Mouse (Mus musculus): ENCODE data around the gene Rpl13. TPM values are rescaled to one million over a fixed set of nuclear protein-coding genes. Genes with fewer than 3 reads are reported as not detected.
"Not testable (repeated sequence)": the region's sequence is repeated elsewhere in the genome, so short reads cannot be mapped to it uniquely, and the experiment has no call there.

Rpl13 gene
- polyA plus RNA-seq, 1 experiment from 2014 or later = 1,722 TPM

GRCm38 (mm10) chr8:123100288-123100687, 1.9 kb upstream of the Rpl13 start:
- no peak for TF ChIP-seq CTCF (IDR thresholded peaks at IDR 0.05; ENCODE audit: low read depth)
- DNase-seq (no peak), ATAC-seq (ENCODE audit: insufficient read depth) (no peak)
- peak overlapping the region; percentile 36; the same call in 1 of the 2 replicates for H3K27ac ChIP-seq (ENCODE audit: low read depth)
- no peak overlapping the region for H3K4me3 ChIP-seq (ENCODE audit: low read depth, low read length)
- no peak overlapping the region for H3K9ac ChIP-seq
- no peaks in the 10 kb centered on the region for H3K27me3 ChIP-seq (ENCODE audit: insufficient read depth, low read length)
- no peaks in the 10 kb centered on the region for H3K4me1 ChIP-seq (ENCODE audit: insufficient read depth)
- H3K36me3 ChIP-seq (ENCODE audit: insufficient read depth) = peaks cover 49% of the 10 kb centered on the region
- 57% methylated on average over 8 of the region's 8 CpGs for WGBS
- H3K4me2 ChIP-seq = no peak overlapping the region
- no peaks in the 10 kb centered on the region for H3K9me3 ChIP-seq (ENCODE audit: low read depth, low read length)

DNA sequence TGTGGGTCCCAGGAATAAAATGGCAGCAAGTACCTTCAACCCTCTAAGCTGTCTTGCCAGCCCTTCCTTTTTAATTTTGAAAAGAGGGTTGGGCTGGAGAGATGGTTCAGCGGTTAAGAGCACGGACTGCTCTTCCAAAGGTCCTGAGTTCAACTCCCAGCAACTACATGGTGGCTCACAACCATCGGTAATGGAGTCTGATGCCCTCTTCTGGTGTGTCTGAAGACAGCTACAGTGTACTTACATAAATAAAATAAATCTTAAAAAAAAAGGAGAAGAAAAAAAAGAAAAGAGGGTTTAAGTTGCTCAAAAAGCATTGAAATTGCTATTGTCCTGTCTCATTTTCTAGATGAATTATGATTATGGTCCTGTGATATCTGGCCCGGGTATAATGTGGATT, 906 bp upstream of the Rpl13 start:
- H3K9me3 ChIP-seq (ENCODE audit: low read depth, low read length) = no peaks in the 10 kb centered on the region
- no peaks in the 10 kb centered on the region for H3K27me3 ChIP-seq (ENCODE audit: insufficient read depth, low read length)
- peaks cover 50% of the 10 kb centered on the region for H3K36me3 ChIP-seq (ENCODE audit: insufficient read depth)
- ATAC-seq (ENCODE audit: insufficient read depth) = no peak
- DNase-seq = no peak
- 71% methylated on average over 4 of the region's 4 CpGs for WGBS
- no peaks in the 10 kb centered on the region for H3K4me1 ChIP-seq (ENCODE audit: insufficient read depth)
- H3K4me3 ChIP-seq (ENCODE audit: low read depth, low read length) = peak overlapping the region; percentile 88; the same call in 1 of the 2 replicates
- peak overlapping the region; percentile 98 for H3K4me2 ChIP-seq
- peak overlapping the region; percentile 97; the same call in 1 of the 2 replicates for H3K9ac ChIP-seq
- no peak overlapping the region for H3K27ac ChIP-seq (ENCODE audit: low read depth)
- no peak; the same call in 1 of the 2 replicates for TF ChIP-seq CTCF (IDR thresholded peaks at IDR 0.05; ENCODE audit: low read depth)

DNA sequence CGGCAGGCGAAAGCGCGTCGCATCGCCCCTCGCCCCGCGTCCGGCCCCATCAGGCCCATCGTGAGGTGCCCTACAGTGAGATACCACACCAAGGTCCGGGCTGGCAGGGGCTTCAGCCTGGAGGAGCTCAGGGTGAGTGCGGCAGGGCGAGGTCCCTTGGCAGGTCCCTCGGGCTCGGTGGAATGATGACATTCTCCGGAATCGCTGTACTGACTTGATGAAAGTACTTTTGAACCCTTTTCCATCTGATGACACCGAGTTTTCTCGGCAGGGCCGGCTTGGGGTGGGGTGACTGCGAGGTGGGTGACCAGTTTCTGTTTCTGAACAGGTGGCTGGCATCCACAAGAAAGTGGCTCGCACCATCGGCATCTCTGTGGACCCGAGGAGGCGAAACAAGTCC, 705 bp downstream of the Rpl13 start:
- DNase-seq; H3K27me3 ChIP-seq (ENCODE audit: insufficient read depth, low read length); H3K9me3 ChIP-seq (ENCODE audit: low read depth, low read length); H3K4me1 ChIP-seq (ENCODE audit: insufficient read depth): not testable (repeated sequence)
- 0 out of 2 replicates have a peak, but pooled peaks have one; percentile 11 for ATAC-seq (ENCODE audit: insufficient read depth)
- peak overlapping the region; percentile 97 for H3K27ac ChIP-seq (ENCODE audit: low read depth)
- peak overlapping the region; percentile 98 for H3K4me2 ChIP-seq
- H3K9ac ChIP-seq = peak overlapping the region; percentile 97
- peak overlapping the region; percentile 88 for H3K4me3 ChIP-seq (ENCODE audit: low read depth, low read length)
- H3K36me3 ChIP-seq (ENCODE audit: insufficient read depth) = peaks cover 39% of the 10 kb centered on the region
- under 1% methylated on average over 24 of the region's 26 CpGs for WGBS

DNA sequence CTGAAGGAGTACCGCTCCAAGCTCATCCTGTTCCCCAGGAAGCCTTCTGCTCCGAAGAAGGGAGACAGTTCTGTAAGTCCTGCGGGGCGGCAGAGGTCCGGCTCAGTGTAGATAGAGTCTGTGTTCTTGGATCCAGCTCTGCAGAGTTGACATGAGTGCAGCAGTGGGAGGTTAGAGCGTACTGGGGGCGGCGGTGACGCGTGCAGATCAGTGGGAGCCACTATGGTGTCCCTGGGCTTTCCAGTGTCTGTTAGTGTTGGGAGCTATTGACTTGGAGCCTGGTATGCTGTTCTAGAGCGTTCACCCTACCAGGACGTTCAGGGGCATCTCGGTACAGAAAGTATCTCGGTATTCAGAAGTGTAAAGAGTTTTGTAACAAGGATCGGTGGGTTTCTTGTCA, 1.1 kb downstream of the Rpl13 start:
- no peaks in the 10 kb centered on the region for H3K27me3 ChIP-seq (ENCODE audit: insufficient read depth, low read length)
- peaks cover 35% of the 10 kb centered on the region for H3K36me3 ChIP-seq (ENCODE audit: insufficient read depth)
- H3K4me2 ChIP-seq = peak overlapping the region; percentile 98
- ATAC-seq (ENCODE audit: insufficient read depth) (no peak), DNase-seq (no peak)
- peak overlapping the region; percentile 97; the same call in 1 of the 2 replicates for H3K27ac ChIP-seq (ENCODE audit: low read depth)
- peak overlapping the region; percentile 97 for H3K9ac ChIP-seq
- peak overlapping the region; percentile 88 for H3K4me3 ChIP-seq (ENCODE audit: low read depth, low read length)
- 13% methylated on average over 14 of the region's 15 CpGs for WGBS
- H3K4me1 ChIP-seq (ENCODE audit: insufficient read depth) = no peaks in the 10 kb centered on the region
- no peaks in the 10 kb centered on the region for H3K9me3 ChIP-seq (ENCODE audit: low read depth, low read length)
- no peak for TF ChIP-seq CTCF (IDR thresholded peaks at IDR 0.05; ENCODE audit: low read depth)

DNA sequence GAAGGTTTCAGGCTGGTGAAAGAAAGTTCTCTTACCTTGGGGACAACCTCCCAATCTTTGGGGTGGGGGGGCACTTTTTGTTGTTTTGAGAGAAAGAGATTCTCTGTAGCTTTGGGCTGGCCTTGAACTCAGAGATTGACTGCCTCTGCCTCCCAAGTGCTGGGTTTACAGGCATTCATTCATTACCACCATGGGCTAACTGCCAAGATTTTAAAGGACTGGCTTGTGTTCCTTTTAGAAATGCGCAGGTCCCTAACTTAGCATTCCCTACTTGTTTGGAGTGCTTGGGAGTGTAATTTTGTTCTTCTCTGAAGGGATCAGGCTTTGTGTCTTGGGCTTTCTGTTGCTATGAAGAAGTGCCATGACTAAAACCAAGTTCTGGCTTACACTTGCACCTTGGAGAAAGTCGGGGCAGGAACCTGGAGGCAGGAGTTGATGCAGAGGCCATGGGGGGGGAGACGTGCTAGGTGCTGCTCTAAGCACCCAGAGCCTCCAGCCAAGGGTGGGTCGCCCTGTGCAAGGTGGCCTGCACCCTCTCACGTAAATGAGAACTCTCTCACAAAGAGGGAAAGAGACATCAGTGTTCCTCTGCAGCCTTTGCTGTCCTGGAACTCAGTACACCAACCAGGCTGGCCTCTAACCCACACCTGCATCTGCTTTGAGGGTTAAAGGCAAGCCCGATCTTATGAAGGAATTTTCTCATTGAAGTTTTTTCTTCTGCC, 2.1 kb downstream of the Rpl13 start:
- Histone ChIP-seq H3K27ac (ENCODE audit: low read depth) (no peak overlapping the region), H3K4me1 (ENCODE audit: insufficient read depth) (no peaks in the 10 kb centered on the region), H3K36me3 (ENCODE audit: insufficient read depth) (peaks cover 31% of the 10 kb centered on the region), H3K27me3 (ENCODE audit: insufficient read depth, low read length) (no peaks in the 10 kb centered on the region), H3K4me2 (peak overlapping the region; percentile 98), H3K4me3 (ENCODE audit: low read depth, low read length) (peak overlapping the region; percentile 88), H3K9me3 (ENCODE audit: low read depth, low read length) (no peaks in the 10 kb centered on the region), H3K9ac (peak overlapping the region; percentile 97)
- TF ChIP-seq CTCF (IDR thresholded peaks at IDR 0.05; ENCODE audit: low read depth) = no peak
- DNase-seq (peak; percentile 47), ATAC-seq (ENCODE audit: insufficient read depth) (no peak)
- WGBS = 76% methylated on average over 6 of the region's 6 CpGs

DNA sequence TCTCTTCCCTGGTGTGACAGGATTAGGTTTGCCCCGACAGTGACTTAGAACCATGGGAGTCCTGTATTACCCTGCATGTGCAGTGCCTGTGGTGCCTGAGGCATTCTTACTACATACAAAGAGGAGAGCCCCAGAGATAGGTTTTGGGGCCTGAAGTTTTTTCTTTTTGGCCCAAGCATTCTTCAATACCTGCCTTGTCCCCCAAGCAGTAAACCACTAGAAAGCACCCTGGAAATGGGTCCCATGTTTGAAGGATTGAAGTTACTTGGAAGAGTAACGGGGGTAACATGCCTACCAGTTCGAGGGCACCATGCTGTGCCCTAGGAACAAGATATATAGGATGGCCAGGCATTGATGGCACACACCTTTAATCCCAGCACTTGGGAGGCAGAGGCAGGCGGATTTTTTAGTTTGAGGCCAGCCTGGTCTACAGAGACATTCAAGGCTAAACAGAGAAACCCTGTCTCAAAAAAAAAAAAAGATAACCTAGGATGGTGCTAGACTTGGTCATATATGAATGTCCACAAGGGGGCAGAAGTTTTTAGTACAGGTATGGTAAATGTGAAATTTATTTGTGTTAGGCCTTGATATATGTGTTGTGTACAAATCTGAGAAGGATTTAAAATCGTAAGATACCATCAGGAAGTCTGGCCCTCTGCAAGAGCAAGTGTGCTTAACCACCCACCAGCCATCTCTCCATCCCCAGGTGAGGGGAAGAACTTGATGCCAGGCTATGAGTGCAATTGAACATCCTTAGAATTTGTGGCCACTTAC, 3.6 kb downstream of the Rpl13 start:
- ATAC-seq (ENCODE audit: insufficient read depth) (no peak), DNase-seq (peak; percentile 84)
- no peaks in the 10 kb centered on the region for H3K4me1 ChIP-seq (ENCODE audit: insufficient read depth)
- no peak overlapping the region for H3K27ac ChIP-seq (ENCODE audit: low read depth)
- H3K4me3 ChIP-seq (ENCODE audit: low read depth, low read length) = no peak overlapping the region
- H3K4me2 ChIP-seq = no peak overlapping the region
- TF ChIP-seq CTCF (IDR thresholded peaks at IDR 0.05; ENCODE audit: low read depth) = peak; percentile 69
- H3K27me3 ChIP-seq (ENCODE audit: insufficient read depth, low read length) = no peaks in the 10 kb centered on the region
- H3K9ac ChIP-seq = no peak overlapping the region
- peaks cover 31% of the 10 kb centered on the region for H3K36me3 ChIP-seq (ENCODE audit: insufficient read depth)
- H3K9me3 ChIP-seq (ENCODE audit: low read depth, low read length) = no peaks in the 10 kb centered on the region
- WGBS = 61% methylated on average over 5 of the region's 5 CpGs

DNA sequence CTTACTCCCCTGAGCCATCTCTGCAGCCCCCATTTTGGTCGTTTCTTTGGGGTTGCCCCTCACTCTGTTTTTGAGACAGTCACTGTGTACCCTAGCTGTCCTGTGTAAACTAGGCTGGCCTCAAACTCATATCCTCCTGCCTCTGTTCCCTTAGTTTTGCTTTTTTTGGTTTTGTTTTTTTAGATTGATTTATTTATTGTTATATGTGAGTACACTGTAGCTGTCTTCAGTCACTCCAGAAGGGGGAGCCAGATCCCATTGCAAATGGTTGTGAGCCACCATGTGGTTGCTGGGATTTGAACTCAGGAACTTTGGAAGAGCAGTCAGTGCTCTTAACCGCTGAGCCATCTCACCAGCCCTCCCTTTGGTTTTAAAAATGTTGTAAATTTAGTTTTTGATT, 4.4 kb downstream of the Rpl13 start:
- DNase-seq = peak; percentile 64
- no peaks in the 10 kb centered on the region for H3K27me3 ChIP-seq (ENCODE audit: insufficient read depth, low read length)
- no peak overlapping the region for H3K27ac ChIP-seq (ENCODE audit: low read depth)
- H3K9ac ChIP-seq = no peak overlapping the region
- peak; percentile 66 for TF ChIP-seq CTCF (IDR thresholded peaks at IDR 0.05; ENCODE audit: low read depth)
- no peaks in the 10 kb centered on the region for H3K4me1 ChIP-seq (ENCODE audit: insufficient read depth)
- H3K36me3 ChIP-seq (ENCODE audit: insufficient read depth) = peaks cover 31% of the 10 kb centered on the region
- no peak overlapping the region for H3K4me3 ChIP-seq (ENCODE audit: low read depth, low read length)
- H3K9me3 ChIP-seq (ENCODE audit: low read depth, low read length) = no peaks in the 10 kb centered on the region
- no peak overlapping the region for H3K4me2 ChIP-seq
- ATAC-seq (ENCODE audit: insufficient read depth) = no peak
- 50% methylated on average over 2 of the region's 2 CpGs for WGBS

Data from lung, embryonic 14.5 days (tissue).